Mouse (Mus musculus): ENCODE data around the gene Atp7b. TPM values are rescaled to one million over a fixed set of nuclear protein-coding genes. Genes with fewer than 3 reads are reported as not detected.
A peak's percentile ranks its signal among the peaks of the same experiment; 100 is the strongest.

The Atp7b gene
- polyA plus RNA-seq, 1 experiment from 2014 or later, result 0.96 TPM

DNA sequence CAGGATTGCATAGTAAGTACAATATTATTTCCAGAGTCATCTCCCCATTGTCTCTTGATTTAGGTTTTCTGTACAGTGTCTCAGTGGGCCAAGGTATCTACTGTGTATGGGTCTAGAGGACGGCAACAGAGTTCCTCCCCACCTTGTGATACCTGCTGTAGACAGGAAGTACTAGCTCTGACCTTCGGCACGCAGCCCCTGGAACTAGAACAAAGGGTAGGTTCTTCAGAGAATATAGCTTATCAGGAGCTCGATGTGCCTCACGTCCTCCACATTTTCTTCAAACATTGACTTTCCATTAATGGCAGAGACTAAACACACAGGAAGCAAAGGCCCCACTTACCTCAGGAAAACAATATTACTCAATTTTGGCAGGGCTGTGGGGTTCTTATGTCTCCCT lies 40.6 kb downstream of the Atp7b start:
- 88% methylated on average over 5 of the region's 5 CpGs for WGBS

GRCm38 (mm10) chr8:22017731-22018130 lies 42.4 kb downstream of the Atp7b start:
- no peak for ATAC-seq (replicated peaks; ENCODE audit: low FRiP score)
- H3K27ac ChIP-seq, result no peak overlapping the region
- H3K4me1 ChIP-seq, result no peaks in the 10 kb centered on the region
- no peak overlapping the region for H3K4me2 ChIP-seq
- H3K36me3 ChIP-seq, result no peaks in the 10 kb centered on the region
- H3K27me3 ChIP-seq, result no peaks in the 10 kb centered on the region
- H3K9ac ChIP-seq, result no peak overlapping the region
- no peak overlapping the region for H3K4me3 ChIP-seq (replicated peaks)
- WGBS, result 59% methylated on average over 7 of the region's 7 CpGs
- H3K9me3 ChIP-seq (replicated peaks), result no peaks in the 10 kb centered on the region

More for the DNA sequence above, 40.6 kb downstream of the Atp7b start:
- no peak overlapping the region for H3K4me2 ChIP-seq
- H3K9ac ChIP-seq, result no peak overlapping the region
- no peaks in the 10 kb centered on the region for H3K4me1 ChIP-seq
- no peaks in the 10 kb centered on the region for H3K27me3 ChIP-seq
- H3K4me3 ChIP-seq (replicated peaks), result no peak overlapping the region
- no peak for ATAC-seq (replicated peaks; ENCODE audit: low FRiP score)
- H3K36me3 ChIP-seq, result no peaks in the 10 kb centered on the region
- H3K9me3 ChIP-seq (replicated peaks), result no peaks in the 10 kb centered on the region
- H3K27ac ChIP-seq, result no peak overlapping the region

GRCm38 (mm10) chr8:22013034-22013707 lies 46.9 kb downstream of the Atp7b start:
- Histone ChIP-seq H3K27me3 (no peaks in the 10 kb centered on the region), H3K9ac (no peak overlapping the region), H3K9me3 (replicated peaks) (no peaks in the 10 kb centered on the region), H3K27ac (no peak overlapping the region), H3K4me2 (no peak overlapping the region), H3K4me1 (no peaks in the 10 kb centered on the region), H3K4me3 (replicated peaks) (no peak overlapping the region), H3K36me3 (no peaks in the 10 kb centered on the region)
- ATAC-seq (replicated peaks; ENCODE audit: low FRiP score), result 0 out of 2 replicates have a peak, but pooled peaks have one; percentile 29
- 63% methylated on average over 24 of the region's 24 CpGs for WGBS

DNA sequence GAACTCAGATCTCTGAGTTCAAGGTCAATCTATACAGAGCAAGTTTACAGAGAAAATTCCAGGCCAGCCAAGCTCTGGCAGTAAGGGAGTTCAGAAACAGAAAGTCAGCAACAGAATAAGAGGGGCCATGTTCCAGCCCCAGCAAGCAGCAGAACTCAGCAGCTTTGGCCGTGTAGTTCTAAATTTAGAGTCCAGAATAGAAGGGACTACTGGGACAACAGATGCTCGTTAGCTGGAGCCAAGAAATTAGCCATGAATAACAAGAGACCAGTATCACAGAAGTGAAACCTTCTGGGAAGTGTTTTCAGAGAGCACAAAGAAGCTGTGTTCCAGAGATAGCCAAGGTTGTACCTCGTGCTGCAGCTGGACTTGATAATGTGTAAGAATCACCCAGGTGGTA lies 50.7 kb downstream of the Atp7b start:
- Histone ChIP-seq H3K4me3 (replicated peaks) (no peak overlapping the region), H3K9me3 (replicated peaks) (no peaks in the 10 kb centered on the region), H3K4me1 (no peaks in the 10 kb centered on the region), H3K27me3 (no peaks in the 10 kb centered on the region), H3K36me3 (no peaks in the 10 kb centered on the region), H3K4me2 (no peak overlapping the region), H3K9ac (no peak overlapping the region), H3K27ac (no peak overlapping the region)
- ATAC-seq (replicated peaks; ENCODE audit: low FRiP score), result no peak
- WGBS, result 71% methylated on average over 3 of the region's 3 CpGs

- H3K27ac ChIP-seq, result no peak overlapping the region
- no peak overlapping the region for H3K4me2 ChIP-seq
- H3K9me3 ChIP-seq (replicated peaks), result no peaks in the 10 kb centered on the region
- no peaks in the 10 kb centered on the region for H3K27me3 ChIP-seq
- H3K4me1 ChIP-seq, result no peaks in the 10 kb centered on the region
- H3K4me3 ChIP-seq (replicated peaks), result no peak overlapping the region
- no peaks in the 10 kb centered on the region for H3K36me3 ChIP-seq
- WGBS, result 68% methylated on average over 6 of the region's 6 CpGs
- no peak for ATAC-seq (replicated peaks; ENCODE audit: low FRiP score)
- H3K9ac ChIP-seq, result no peak overlapping the region
Measured at GRCm38 (mm10) chr8:22006423-22006822, 53.7 kb downstream of the Atp7b start.

- Histone ChIP-seq H3K4me2 (no peak overlapping the region), H3K36me3 (no peaks in the 10 kb centered on the region), H3K27me3 (no peaks in the 10 kb centered on the region), H3K9me3 (replicated peaks) (no peaks in the 10 kb centered on the region), H3K9ac (no peak overlapping the region), H3K4me3 (replicated peaks) (no peak overlapping the region), H3K27ac (no peak overlapping the region), H3K4me1 (no peaks in the 10 kb centered on the region)
- 84% methylated on average over 14 of the region's 14 CpGs for WGBS
- ATAC-seq (replicated peaks; ENCODE audit: low FRiP score), result no peak
Measured at GRCm38 (mm10) chr8:22004750-22005522, 55.2 kb downstream of the Atp7b start.

- Histone ChIP-seq H3K4me3 (replicated peaks) (no peak overlapping the region), H3K27ac (no peak overlapping the region), H3K36me3 (no peaks in the 10 kb centered on the region), H3K4me1 (no peaks in the 10 kb centered on the region), H3K27me3 (no peaks in the 10 kb centered on the region), H3K4me2 (no peak overlapping the region), H3K9me3 (replicated peaks) (no peaks in the 10 kb centered on the region), H3K9ac (no peak overlapping the region)
- no peak for ATAC-seq (replicated peaks; ENCODE audit: low FRiP score)
- 49% methylated on average over 3 of the region's 3 CpGs for WGBS
Measured at GRCm38 (mm10) chr8:21995181-21995580, 64.9 kb downstream of the Atp7b start.

DNA sequence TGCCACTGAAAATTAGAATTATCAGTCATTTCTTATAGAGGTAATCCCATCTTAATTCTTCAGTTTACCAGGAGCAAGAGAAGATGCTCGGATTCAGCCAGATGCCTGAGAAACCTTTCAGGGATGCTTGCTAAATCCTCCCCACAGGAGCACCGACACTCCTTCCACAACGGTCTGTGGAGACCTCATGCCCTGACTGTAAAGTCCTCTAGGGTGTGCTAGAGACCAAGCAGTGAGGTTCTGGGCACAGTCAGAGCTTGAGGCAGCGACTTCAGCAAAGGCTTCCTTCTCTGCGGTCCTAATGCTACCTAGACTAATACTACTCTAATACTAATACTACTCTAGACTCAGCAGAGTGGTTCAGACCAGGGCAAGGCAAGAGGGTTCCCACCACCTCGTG lies 67.9 kb downstream of the Atp7b start:
- H3K9ac ChIP-seq, result no peak overlapping the region
- no peaks in the 10 kb centered on the region for H3K27me3 ChIP-seq
- no peak overlapping the region for H3K4me2 ChIP-seq
- H3K4me1 ChIP-seq, result no peaks in the 10 kb centered on the region
- no peaks in the 10 kb centered on the region for H3K36me3 ChIP-seq
- 23% methylated on average over 6 of the region's 6 CpGs for WGBS
- no peak overlapping the region for H3K27ac ChIP-seq
- ATAC-seq (replicated peaks; ENCODE audit: low FRiP score), result peak; percentile 82; the same call in 1 of the 2 replicates
- no peak overlapping the region for H3K4me3 ChIP-seq (replicated peaks)
- H3K9me3 ChIP-seq (replicated peaks), result no peaks in the 10 kb centered on the region

- Histone ChIP-seq H3K9ac (no peak overlapping the region), H3K4me1 (no peaks in the 10 kb centered on the region), H3K4me2 (no peak overlapping the region), H3K9me3 (replicated peaks) (no peaks in the 10 kb centered on the region), H3K27me3 (no peaks in the 10 kb centered on the region), H3K27ac (no peak overlapping the region), H3K36me3 (no peaks in the 10 kb centered on the region), H3K4me3 (replicated peaks) (no peak overlapping the region)
- 65% methylated on average over 8 of the region's 8 CpGs for WGBS
- ATAC-seq (replicated peaks; ENCODE audit: low FRiP score), result no peak
Measured at GRCm38 (mm10) chr8:21981664-21982337, 78.3 kb downstream of the Atp7b start.

GRCm38 (mm10) chr8:21978193-21978592 lies 81.9 kb downstream of the Atp7b start:
- H3K9ac ChIP-seq, result no peak overlapping the region
- H3K27me3 ChIP-seq, result no peaks in the 10 kb centered on the region
- H3K4me3 ChIP-seq (replicated peaks), result no peak overlapping the region
- ATAC-seq (replicated peaks; ENCODE audit: low FRiP score), result no peak
- H3K27ac ChIP-seq, result no peak overlapping the region
- no peaks in the 10 kb centered on the region for H3K9me3 ChIP-seq (replicated peaks)
- H3K4me2 ChIP-seq, result no peak overlapping the region
- no peaks in the 10 kb centered on the region for H3K36me3 ChIP-seq
- 63% methylated on average over 4 of the region's 4 CpGs for WGBS
- H3K4me1 ChIP-seq, result no peaks in the 10 kb centered on the region

DNA sequence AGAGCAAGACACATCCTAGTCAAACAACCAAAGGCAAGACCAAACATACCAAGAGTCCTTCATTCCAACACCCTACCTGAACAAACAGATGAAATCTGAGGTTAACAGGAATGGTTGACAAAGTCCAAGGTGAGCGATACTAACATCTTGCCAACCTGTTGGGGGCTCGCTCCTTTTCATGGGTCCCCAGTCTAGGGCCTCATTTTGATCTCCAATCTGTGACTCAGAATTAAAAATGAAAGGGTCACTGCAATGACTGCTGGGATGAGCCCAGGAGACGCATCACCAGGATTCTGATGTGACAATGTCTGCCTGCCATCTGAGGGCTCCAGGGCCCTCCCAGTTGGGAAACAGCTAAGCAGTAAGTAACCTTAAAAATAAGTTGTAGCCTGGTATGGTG lies 90.6 kb downstream of the Atp7b start, which contains the start of gene Ccdc70:
Gene Ccdc70, plus strand, starts transcription at position 301 of the 400 bp plus-strand sequence.
- no peak within 1 kb of the TSS for H3K4me3 ChIP-seq (replicated peaks)
- ATAC-seq (replicated peaks; ENCODE audit: low FRiP score), result no peak
- no peaks in the 10 kb centered on the region for H3K36me3 ChIP-seq
- H3K4me2 ChIP-seq, result no peak within 1 kb of the TSS
- H3K9me3 ChIP-seq (replicated peaks), result no peaks in the 10 kb centered on the region
- 96% methylated on average over 3 of the region's 3 CpGs for WGBS
- H3K9ac ChIP-seq, result no peak within 1 kb of the TSS
- no peaks in the 10 kb centered on the region for H3K4me1 ChIP-seq
- H3K27ac ChIP-seq, result no peak within 1 kb of the TSS
- no peaks in the 10 kb centered on the region for H3K27me3 ChIP-seq

- no peak for ATAC-seq (replicated peaks; ENCODE audit: low FRiP score)
- WGBS, result 81% methylated on average over 1 of the region's 1 CpGs
- Histone ChIP-seq H3K27me3 (no peaks in the 10 kb centered on the region), H3K9me3 (replicated peaks) (no peaks in the 10 kb centered on the region), H3K4me2 (no peak overlapping the region), H3K36me3 (no peaks in the 10 kb centered on the region), H3K4me3 (replicated peaks) (no peak overlapping the region), H3K9ac (no peak overlapping the region), H3K27ac (no peak overlapping the region), H3K4me1 (no peaks in the 10 kb centered on the region)
Measured at GRCm38 (mm10) chr8:21966646-21967045, 93.5 kb downstream of the Atp7b start.
